Mouse (Mus musculus) intestine, embryonic 15.5 days (tissue): ENCODE data around the gene Meig1. TPM values are rescaled to one million over a fixed set of nuclear protein-coding genes. Genes with fewer than 3 reads are reported as not detected.
"Not testable (repeated sequence)": the region's sequence is repeated elsewhere in the genome, so short reads cannot be mapped to it uniquely, and the experiment has no call there.

ENCODE experiments used
- ATAC-seq: fragments of 200-750 bp; cut with Nextera tagmentation; 2 replicates; pipeline ENCODE4 v1.8.0; 2017; ENCODE audit warnings: moderate TSS enrichment, moderate library complexity
- H3K27ac ChIP-seq: fragments of 300-500 bp; sonication (generic); 2 replicates; pipeline ENCODE4 v1.5.1; 2015; ENCODE audit warnings: mild to moderate bottlenecking, inconsistent platforms
- H3K27me3 ChIP-seq: fragments of 300-500 bp; sonication (generic); replicated peaks from 2 replicates; pipeline ENCODE4 v1.6.1; 2015; ENCODE audit warnings: inconsistent platforms
- H3K36me3 ChIP-seq: fragments of 300-500 bp; sonication (generic); 2 replicates; pipeline ENCODE4 v1.6.1; 2015; ENCODE audit warnings: inconsistent platforms
- H3K4me1 ChIP-seq: fragments of 300-500 bp; sonication (generic); replicated peaks from 2 replicates; pipeline ENCODE4 v1.6.1; 2015; ENCODE audit warnings: inconsistent platforms
- H3K4me2 ChIP-seq: fragments of 300-500 bp; sonication (generic); replicated peaks from 2 replicates; pipeline ENCODE4 v1.6.1; 2015; ENCODE audit warnings: mild to moderate bottlenecking, inconsistent platforms
- H3K4me3 ChIP-seq: fragments of 300-500 bp; sonication (generic); replicated peaks from 2 replicates; pipeline ENCODE4 v1.5.1; 2015; ENCODE audit warnings: inconsistent platforms
- H3K9ac ChIP-seq: fragments of 300-500 bp; sonication (generic); 2 replicates; pipeline ENCODE4 v1.6.1; 2015; ENCODE audit warnings: inconsistent platforms
- H3K9me3 ChIP-seq: fragments of 300-500 bp; sonication (generic); 2 replicates; pipeline ENCODE4 v1.6.1; 2016; ENCODE audit warnings: inconsistent platforms
- WGBS: fragments of 180-500 bp; shearing (Covaris S2); methylation state at CpG from one replicate; pipeline ENCODE4 v1.1.7; 2015; 5-methylcytosine and 5-hydroxymethylcytosine counted together
- polyA plus RNA-seq: library from polyadenylated mRNA; unstranded; fragments of >200 nt; fragmentation: Nextera tagmentation; extraction: Ambion mirVana; gene quantifications from 2 replicates; pipeline ENCODE4 v1.2.1, GENCODE M21; 2015

The Meig1 gene
- polyA plus RNA-seq, 1 experiment from 2014 or later = not detected

DNA sequence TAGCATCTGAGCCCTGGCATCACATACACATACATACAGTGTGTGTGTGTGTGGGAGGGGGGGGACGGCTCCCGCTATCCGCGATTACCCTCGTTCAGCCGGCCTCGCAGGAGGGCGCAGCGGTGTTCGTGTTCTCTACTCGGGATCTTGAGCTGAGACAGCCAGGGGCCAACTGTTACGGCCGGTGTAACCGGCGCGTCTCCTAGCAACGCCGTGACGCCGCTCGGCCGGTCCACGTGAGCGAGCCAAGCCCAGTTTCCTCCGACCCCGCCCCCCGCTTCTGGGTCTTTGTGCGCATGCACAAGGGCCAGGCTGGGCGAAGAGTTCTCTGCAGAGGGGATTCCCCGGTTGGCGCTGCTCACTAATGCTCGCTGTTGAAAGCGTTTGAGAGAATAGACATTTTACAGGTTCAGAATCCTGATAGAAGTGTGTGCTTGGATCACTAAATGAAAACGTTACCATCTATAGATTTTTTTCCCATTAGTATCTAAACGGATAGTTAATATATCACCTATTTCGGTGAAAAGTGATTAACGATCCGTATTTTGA, 3.5 kb downstream of the Meig1 start:
- Histone ChIP-seq H3K9ac (0 out of 2 replicates have a peak overlapping the region, but pooled peaks have one; percentile 2), H3K9me3 (no peaks in the 10 kb centered on the region), H3K27me3 (no peaks in the 10 kb centered on the region)

DNA sequence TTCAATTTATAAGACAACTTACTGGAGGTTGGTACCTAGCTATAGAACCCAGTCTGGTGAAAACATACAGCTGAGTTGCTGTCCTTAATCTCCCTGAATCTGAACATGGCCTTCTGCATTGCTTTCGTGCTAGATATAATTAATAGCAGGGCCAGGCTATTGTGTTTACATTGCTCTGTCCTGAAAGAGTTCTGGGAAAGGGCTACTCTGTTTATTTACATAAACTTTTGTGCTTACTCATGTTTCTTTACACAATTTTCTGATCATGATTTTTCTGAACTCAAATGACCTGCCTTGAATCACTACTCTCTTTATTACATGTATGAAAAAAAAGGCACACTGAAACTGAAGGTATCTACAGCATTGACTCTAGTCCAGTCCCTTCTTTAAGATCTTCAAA, 6.8 kb downstream of the Meig1 start:
- no peak overlapping the region for H3K4me3 ChIP-seq
- no peak overlapping the region for H3K27ac ChIP-seq
- H3K36me3 ChIP-seq = no peaks in the 10 kb centered on the region
- no peak overlapping the region for H3K9ac ChIP-seq
- no peak overlapping the region for H3K4me2 ChIP-seq
- WGBS = 27% methylated on average over 1 of the region's 1 CpGs
- no peaks in the 10 kb centered on the region for H3K27me3 ChIP-seq
- no peaks in the 10 kb centered on the region for H3K9me3 ChIP-seq
- ATAC-seq = no peak
- H3K4me1 ChIP-seq = no peaks in the 10 kb centered on the region

More for the DNA sequence above, 3.5 kb downstream of the Meig1 start:
- peak; percentile 97 for ATAC-seq
- Histone ChIP-seq H3K4me1 (no peaks in the 10 kb centered on the region), H3K4me2 (peak overlapping the region; percentile 71), H3K27ac (no peak overlapping the region), H3K4me3 (peak overlapping the region; percentile 47), H3K36me3 (no peaks in the 10 kb centered on the region)
- WGBS = under 1% methylated on average over 38 of the region's 38 CpGs

DNA sequence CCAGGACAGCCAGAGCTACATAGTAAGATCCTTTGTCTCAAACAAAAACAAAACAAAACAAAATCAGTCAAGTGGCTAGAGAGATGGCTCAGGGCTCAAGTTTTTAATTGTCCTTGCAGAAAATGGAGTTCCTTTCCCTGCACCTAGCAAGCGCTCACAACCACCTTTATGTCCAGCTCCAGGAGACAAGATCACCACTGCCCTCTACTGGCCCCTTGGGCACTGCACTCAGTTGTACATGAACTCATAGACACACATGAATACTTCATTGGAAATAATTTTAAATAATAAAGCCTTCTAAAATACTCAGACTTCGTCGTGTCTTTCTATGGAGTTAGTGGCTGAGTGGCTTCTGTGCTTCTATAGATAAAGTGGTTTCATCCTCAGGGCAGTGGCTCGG, 8.2 kb downstream of the Meig1 start:
- Histone ChIP-seq H3K27me3 (no peaks in the 10 kb centered on the region), H3K4me2 (no peak overlapping the region), H3K9ac (no peak overlapping the region), H3K4me1 (no peaks in the 10 kb centered on the region), H3K36me3 (no peaks in the 10 kb centered on the region), H3K9me3 (no peaks in the 10 kb centered on the region), H3K27ac (no peak overlapping the region), H3K4me3 (no peak overlapping the region)
- 45% methylated on average over 4 of the region's 4 CpGs for WGBS
- no peak for ATAC-seq

DNA sequence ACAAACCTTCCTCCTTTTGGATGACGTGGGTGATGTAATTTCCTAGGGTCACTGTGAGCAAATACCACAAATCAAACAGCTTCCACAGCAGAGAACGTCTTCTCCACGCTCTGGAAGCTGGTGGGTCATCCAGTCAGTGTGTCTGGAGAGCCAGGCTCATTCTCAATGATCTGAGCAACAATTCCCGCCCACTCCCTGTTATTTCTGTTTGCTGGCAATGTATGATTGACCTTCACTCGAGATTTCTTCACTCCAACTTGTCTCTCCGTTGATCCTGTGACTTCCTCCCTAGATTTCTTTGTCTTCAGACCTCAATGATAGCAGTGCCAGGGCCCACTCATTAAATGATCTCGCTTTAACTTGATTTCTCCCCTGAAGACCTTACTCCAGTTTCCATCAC, 14.7 kb downstream of the Meig1 start:
- Histone ChIP-seq H3K9ac (no peak overlapping the region), H3K27ac (no peak overlapping the region)

DNA sequence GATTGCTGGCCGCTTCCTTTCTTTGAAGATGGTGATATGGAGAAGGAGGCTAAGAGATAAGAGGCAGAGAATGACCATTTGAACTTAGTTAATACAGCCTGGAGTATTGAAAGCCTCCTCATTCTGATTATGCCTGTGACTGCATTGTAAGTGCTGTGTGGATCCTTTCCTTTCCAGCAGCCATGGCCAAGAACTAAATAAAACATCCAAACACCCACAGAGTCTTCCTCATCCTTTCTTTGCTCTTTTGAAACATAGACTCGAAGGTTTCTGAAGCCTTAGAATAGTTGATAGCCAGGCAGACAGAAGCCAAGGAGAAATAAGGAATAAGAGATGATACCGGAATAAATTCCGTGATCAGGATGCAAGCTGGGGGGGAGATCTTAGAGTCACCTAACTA, 16.5 kb downstream of the Meig1 start:
- H3K27me3 ChIP-seq = no peaks in the 10 kb centered on the region
- H3K4me1 ChIP-seq = no peaks in the 10 kb centered on the region
- no peak for ATAC-seq
- no peak overlapping the region for H3K4me2 ChIP-seq
- no peak overlapping the region for H3K9ac ChIP-seq
- 83% methylated on average over 4 of the region's 4 CpGs for WGBS
- no peaks in the 10 kb centered on the region for H3K9me3 ChIP-seq
- H3K27ac ChIP-seq = no peak overlapping the region
- H3K36me3 ChIP-seq = no peaks in the 10 kb centered on the region
- H3K4me3 ChIP-seq = no peak overlapping the region

More for the DNA sequence above, 14.7 kb downstream of the Meig1 start:
- Histone ChIP-seq H3K27me3 (no peaks in the 10 kb centered on the region), H3K4me2 (no peak overlapping the region), H3K9me3 (no peaks in the 10 kb centered on the region), H3K4me3 (no peak overlapping the region), H3K4me1 (no peaks in the 10 kb centered on the region), H3K36me3 (no peaks in the 10 kb centered on the region)
- no peak for ATAC-seq
- 63% methylated on average over 7 of the region's 7 CpGs for WGBS

DNA sequence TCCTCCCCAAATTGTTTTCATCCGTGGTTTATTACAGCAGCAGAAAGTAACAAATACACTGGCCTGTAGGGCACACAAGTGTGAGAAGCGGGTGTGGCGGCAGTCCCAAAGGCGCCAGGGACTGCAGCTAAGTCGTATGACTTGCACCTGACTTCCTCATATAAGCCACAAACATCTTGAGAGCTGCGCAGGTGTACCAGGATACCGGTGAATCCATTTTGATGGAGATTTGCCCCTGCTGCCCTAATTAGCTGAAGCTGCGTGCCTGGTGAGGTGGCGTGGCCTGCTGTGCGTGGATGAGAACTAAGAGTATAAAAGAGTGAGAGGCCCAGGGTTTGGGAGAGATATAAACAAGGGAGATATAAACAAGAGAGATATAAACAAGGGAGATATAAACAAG, 25.3 kb downstream of the Meig1 start, which contains the start of gene Olah:
TSS of gene Olah (minus strand) at position 101 of the 400 bp plus-strand sequence.
- not testable (repeated sequence) for H3K27ac ChIP-seq, H3K36me3 ChIP-seq, H3K4me2 ChIP-seq, H3K9me3 ChIP-seq, H3K9ac ChIP-seq, H3K27me3 ChIP-seq, H3K4me1 ChIP-seq, ATAC-seq, H3K4me3 ChIP-seq
- 60% methylated on average over 10 of the region's 10 CpGs for WGBS

DNA sequence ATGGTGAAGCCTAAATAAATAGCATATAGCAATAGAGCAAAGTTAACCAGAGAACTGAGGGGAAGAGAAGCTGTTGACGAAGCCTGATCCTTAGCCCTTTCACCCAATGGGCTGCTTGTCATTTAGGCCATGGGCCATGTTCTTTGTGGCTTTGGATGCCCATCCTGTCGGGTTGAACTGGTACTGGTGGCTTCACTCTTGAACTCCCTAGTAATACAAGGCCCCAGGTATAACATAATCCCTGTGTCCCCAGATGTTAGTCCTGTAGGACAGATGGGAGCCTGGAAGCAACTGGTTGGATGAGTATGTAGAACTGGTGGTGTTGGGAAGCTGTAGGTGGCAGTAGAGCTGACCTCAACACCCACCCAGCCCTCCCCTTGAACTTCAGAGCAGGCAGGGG, 30.5 kb downstream of the Meig1 start:
- WGBS = 74% methylated on average over 2 of the region's 2 CpGs
- Histone ChIP-seq H3K4me3 (no peak overlapping the region), H3K36me3 (no peaks in the 10 kb centered on the region), H3K9ac (no peak overlapping the region), H3K4me1 (no peaks in the 10 kb centered on the region), H3K27me3 (no peaks in the 10 kb centered on the region), H3K4me2 (no peak overlapping the region), H3K9me3 (no peaks in the 10 kb centered on the region), H3K27ac (no peak overlapping the region)
- no peak for ATAC-seq

DNA sequence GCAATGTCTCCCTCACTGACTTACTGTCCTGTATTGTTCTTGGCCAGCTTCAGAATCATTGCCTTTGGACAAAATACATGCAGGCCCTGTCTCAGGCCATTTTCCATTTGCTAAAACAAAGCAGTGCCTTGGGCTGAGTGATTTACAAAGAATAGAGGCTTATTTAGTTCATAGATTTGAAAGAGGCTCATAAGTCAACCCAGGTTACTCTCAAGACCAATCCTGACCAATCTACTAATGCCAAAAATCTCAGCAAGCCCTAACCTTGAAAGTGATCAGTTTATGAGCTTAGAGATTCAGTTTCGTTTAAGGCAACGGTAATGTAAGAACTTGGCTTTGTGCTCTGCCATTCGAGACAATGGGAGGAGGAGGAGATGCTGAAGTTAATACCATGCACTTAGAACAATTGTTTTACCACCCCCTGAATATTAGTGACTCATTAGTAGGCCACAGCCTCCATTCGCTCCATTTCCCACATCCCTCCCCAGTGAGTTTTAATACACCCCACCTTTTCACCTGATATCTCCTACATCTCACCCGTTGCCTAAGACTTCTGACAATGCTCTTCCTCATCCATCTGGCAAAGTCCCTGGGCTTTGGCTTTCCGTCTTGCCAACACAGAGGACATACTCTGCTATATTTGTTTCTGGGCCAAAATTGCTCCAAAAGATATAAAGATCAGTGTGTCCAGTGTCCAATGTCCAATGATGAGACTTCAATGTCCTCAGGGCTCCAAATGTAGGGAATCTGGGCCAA, 35.2 kb downstream of the Meig1 start:
- Histone ChIP-seq H3K9ac (no peak overlapping the region), H3K36me3 (no peaks in the 10 kb centered on the region), H3K27me3 (no peaks in the 10 kb centered on the region), H3K9me3 (no peaks in the 10 kb centered on the region), H3K27ac (no peak overlapping the region), H3K4me2 (no peak overlapping the region), H3K4me3 (no peak overlapping the region), H3K4me1 (no peaks in the 10 kb centered on the region)
- WGBS = 79% methylated on average over 6 of the region's 6 CpGs
- ATAC-seq = no peak

DNA sequence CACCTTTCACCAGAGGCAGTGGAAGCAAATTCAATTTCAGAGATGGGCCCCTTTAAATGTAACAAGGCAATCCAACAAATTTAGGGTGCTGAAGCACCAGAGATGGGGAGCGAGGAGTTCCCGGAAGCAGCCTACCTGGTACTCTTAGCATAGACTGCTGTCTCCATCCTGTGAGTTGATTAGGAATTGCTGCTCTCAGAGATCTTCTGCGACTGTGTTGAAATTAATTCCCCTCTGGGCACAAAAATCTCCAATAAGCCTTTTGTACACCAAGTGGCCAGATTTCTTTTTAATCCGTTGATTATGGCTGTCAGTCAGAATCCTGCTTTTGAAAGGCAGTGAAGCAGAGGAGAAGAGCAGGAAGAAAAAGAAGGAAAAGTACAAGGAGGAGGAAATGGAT, 57.3 kb downstream of the Meig1 start:
- no peak for ATAC-seq
- H3K27ac ChIP-seq = no peak overlapping the region
- H3K27me3 ChIP-seq = no peaks in the 10 kb centered on the region

DNA sequence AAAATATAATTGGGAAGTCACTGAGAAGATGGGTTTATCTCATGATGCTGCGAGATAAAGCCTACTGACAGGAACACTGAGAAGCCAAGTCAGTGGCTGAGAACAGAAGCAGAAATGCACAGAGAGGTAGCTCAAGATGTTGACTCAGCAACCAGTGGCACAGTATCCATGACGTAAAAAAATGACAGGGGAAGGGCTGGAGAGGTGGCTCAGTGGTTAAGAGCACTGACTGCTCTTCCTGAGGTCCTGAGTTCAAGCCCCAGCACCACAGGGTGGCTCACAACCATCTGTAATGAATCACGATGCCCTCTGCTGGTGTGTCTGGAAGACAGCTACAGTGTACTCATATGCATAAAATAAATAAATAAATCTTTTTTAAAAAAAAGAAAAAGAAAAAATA, 61.4 kb downstream of the Meig1 start:
- Histone ChIP-seq H3K9me3 (no peaks in the 10 kb centered on the region), H3K9ac (no peak overlapping the region), H3K4me3 (no peak overlapping the region), H3K4me1 (no peaks in the 10 kb centered on the region), H3K27ac (no peak overlapping the region), H3K27me3 (no peaks in the 10 kb centered on the region), H3K36me3 (no peaks in the 10 kb centered on the region), H3K4me2 (no peak overlapping the region)
- WGBS = 74% methylated on average over 3 of the region's 3 CpGs
- ATAC-seq = no peak

More for the DNA sequence above, 57.3 kb downstream of the Meig1 start:
- H3K9ac ChIP-seq = no peak overlapping the region
- no peaks in the 10 kb centered on the region for H3K9me3 ChIP-seq
- WGBS = 68% methylated on average over 4 of the region's 4 CpGs
- H3K4me3 ChIP-seq = no peak overlapping the region
- no peaks in the 10 kb centered on the region for H3K4me1 ChIP-seq
- no peak overlapping the region for H3K4me2 ChIP-seq
- no peaks in the 10 kb centered on the region for H3K36me3 ChIP-seq

Other genes with a start within 250 kb of the Meig1 start
- 39.7 and 44.3 TPM in 2 replicates for gene Nmt2, start 138.4 kb downstream of the Meig1 start, polyA plus RNA-seq
- 26.3 and 27.8 TPM in 2 replicates for gene Rpp38, start 90.0 kb downstream of the Meig1 start, polyA plus RNA-seq
- gene Acbd7, start 86.5 kb downstream of the Meig1 start, polyA plus RNA-seq = 1.4 and 2.0 TPM in 2 replicates
- not detected in 2 replicates for gene Olah, start 25.4 kb downstream of the Meig1 start, polyA plus RNA-seq
- 6.2 and 6.3 TPM in 2 replicates for gene Dclre1c, start 1.5 kb upstream of the Meig1 start, polyA plus RNA-seq
- gene Suv39h2, start 52.4 kb upstream of the Meig1 start, polyA plus RNA-seq = 10.8 and 12.5 TPM in 2 replicates
- 3.3 and 3.6 TPM in 2 replicates for gene Gm45902, start 90.1 kb upstream of the Meig1 start, polyA plus RNA-seq
- 98.9 and 107 TPM in 2 replicates for gene Hspa14, start 90.2 kb upstream of the Meig1 start, polyA plus RNA-seq
- 0.33 and 0.78 TPM in 2 replicates for gene Cdnf, start 90.4 kb upstream of the Meig1 start, polyA plus RNA-seq
- gene Fam107b, start 147.8 kb upstream of the Meig1 start, polyA plus RNA-seq = 41.0 and 44.7 TPM in 2 replicates